ENCODE assay signal across 8 mouse cellular contexts in genomic region chr10:127621191-127622056, GRCm38 (mm10). TPM values are rescaled to one million over a fixed set of nuclear protein-coding genes. Genes with fewer than 3 reads are reported as not detected.
DNase-seq lines count a peak whose midpoint lies in the region; ATAC-seq and TF ChIP-seq lines count a peak whose summit lies in the region.

No protein-coding gene starts in this region.

- DNase-seq in CD4-positive helper T cell, adult 2 months (ENCODE audit: low read depth, low spot score), result peak; percentile 69
- DNase-seq in brain, embryonic 18.5 days (ENCODE audit: low read depth, low spot score), result peak; percentile 78
- peak; percentile 88 for DNase-seq in forebrain, embryonic 10.5 days (ENCODE audit: extremely low spot score, low spot score)
- DNase-seq in kidney, postnatal 36 days, result peak; percentile 94 to 95
- DNase-seq in thymus, adult 2 months, result peak; percentile 63

- H3K36me3 ChIP-seq in forebrain, embryonic 10.5 days (replicated peaks), result peaks cover 6% of the 10 kb centered on the region; the same call in 1 of the 2 replicates
- no peaks in the 10 kb centered on the region for H3K36me3 ChIP-seq in heart, embryonic 15.5 days
- H3K36me3 ChIP-seq in liver, embryonic 16.5 days (ENCODE audit: control insufficient read depth, insufficient read depth), result no peaks in the 10 kb centered on the region
- peaks cover 5% of the 10 kb centered on the region; the same call in 1 of the 2 replicates for H3K36me3 ChIP-seq in neural tube, embryonic 13.5 days
- H3K36me3 ChIP-seq in thymus, adult 2 months (ENCODE audit: control insufficient read depth, insufficient read depth, low read length), result no peaks in the 10 kb centered on the region

- H3K27ac ChIP-seq in forebrain, embryonic 10.5 days, result peak overlapping the region; percentile 97
- peak overlapping the region; percentile 92 for H3K27ac ChIP-seq in heart, embryonic 15.5 days
- H3K27ac ChIP-seq in liver, embryonic 16.5 days (ENCODE audit: low read length), result peak overlapping the region; percentile 90
- peak overlapping the region; percentile 95 for H3K27ac ChIP-seq in neural tube, embryonic 13.5 days (replicated peaks)
- H3K27ac ChIP-seq in thymus, adult 2 months (ENCODE audit: control insufficient read depth, insufficient read depth, low read length), result no peak overlapping the region

- peaks cover 57% of the 10 kb centered on the region for H3K4me1 ChIP-seq in forebrain, embryonic 10.5 days
- H3K4me1 ChIP-seq in heart, embryonic 15.5 days (replicated peaks), result peaks cover 45% of the 10 kb centered on the region
- H3K4me1 ChIP-seq in liver, embryonic 16.5 days (ENCODE audit: control insufficient read depth, low read depth, low read length), result peaks cover 8% of the 10 kb centered on the region; the same call in 1 of the 2 replicates
- H3K4me1 ChIP-seq in neural tube, embryonic 13.5 days (replicated peaks), result peaks cover 46% of the 10 kb centered on the region
- H3K4me1 ChIP-seq in thymus, adult 2 months (replicated peaks; ENCODE audit: control insufficient read depth, insufficient read depth, low read length), result peaks cover 12% of the 10 kb centered on the region

- peak; percentile 87 for ATAC-seq in heart, embryonic 15.5 days (replicated peaks; ENCODE audit: insufficient number of reproducible peaks, insufficient read depth, low FRiP score, low read depth)
- ATAC-seq in liver, embryonic 16.5 days (ENCODE audit: low read depth), result peak; percentile 83
- peak; percentile 84 for ATAC-seq in neural tube, embryonic 13.5 days (ENCODE audit: low read depth)

- H3K27me3 ChIP-seq in forebrain, embryonic 10.5 days (ENCODE audit: poor library complexity, severe bottlenecking), result 0 out of 2 replicates have a peak, but pooled peaks cover 4% of the 10 kb centered on the region
- peaks cover 2% of the 10 kb centered on the region; the same call in 1 of the 2 replicates for H3K27me3 ChIP-seq in heart, embryonic 15.5 days
- H3K27me3 ChIP-seq in liver, embryonic 16.5 days (ENCODE audit: control insufficient read depth, insufficient read depth, low read depth, low read length), result peaks cover 36% of the 10 kb centered on the region
- no peaks in the 10 kb centered on the region for H3K27me3 ChIP-seq in neural tube, embryonic 13.5 days
- H3K27me3 ChIP-seq in thymus, adult 2 months (ENCODE audit: control insufficient read depth, insufficient read depth, low read length), result no peaks in the 10 kb centered on the region

- peaks cover 2% of the 10 kb centered on the region; the same call in 1 of the 2 replicates for H3K9me3 ChIP-seq in forebrain, embryonic 10.5 days
- no peaks in the 10 kb centered on the region for H3K9me3 ChIP-seq in heart, embryonic 15.5 days (replicated peaks)
- H3K9me3 ChIP-seq in liver, embryonic 16.5 days (replicated peaks; ENCODE audit: control insufficient read depth, low read length), result peaks cover 1% of the 10 kb centered on the region
- H3K9me3 ChIP-seq in neural tube, embryonic 13.5 days, result no peaks in the 10 kb centered on the region

- H3K4me3 ChIP-seq in forebrain, embryonic 10.5 days, result peak overlapping the region; percentile 85
- peak overlapping the region; percentile 62 for H3K4me3 ChIP-seq in heart, embryonic 15.5 days
- H3K4me3 ChIP-seq in liver, embryonic 16.5 days (ENCODE audit: low read depth, low read length), result peak overlapping the region; percentile 63
- H3K4me3 ChIP-seq in neural tube, embryonic 13.5 days, result peak overlapping the region; percentile 91
- H3K4me3 ChIP-seq in thymus, adult 2 months (ENCODE audit: control insufficient read depth, insufficient read depth, low read length), result peak overlapping the region; percentile 48

- H3K9ac ChIP-seq in heart, embryonic 15.5 days, result peak overlapping the region; percentile 69
- H3K9ac ChIP-seq in liver, embryonic 16.5 days (ENCODE audit: low read depth, low read length), result peak overlapping the region; percentile 57
- H3K9ac ChIP-seq in neural tube, embryonic 13.5 days, result peak overlapping the region; percentile 98

- H3K4me2 ChIP-seq in heart, embryonic 15.5 days, result peak overlapping the region; percentile 89
- H3K4me2 ChIP-seq in liver, embryonic 16.5 days (ENCODE audit: low read depth, low read length), result peak overlapping the region; percentile 74
- H3K4me2 ChIP-seq in neural tube, embryonic 13.5 days, result peak overlapping the region; percentile 86

- WGBS in forebrain, embryonic 10.5 days, result under 1% methylated on average over 32 of the region's 39 CpGs
- WGBS in heart, embryonic 15.5 days, result under 1% methylated on average over 36 of the region's 39 CpGs
- under 1% methylated on average over 35 of the region's 39 CpGs for WGBS in liver, embryonic 16.5 days (ENCODE audit: insufficient replicate concordance)
- 0% methylated on average over 38 of the region's 39 CpGs for WGBS in neural tube, embryonic 13.5 days
- WGBS in thymus, adult 2 months, result under 1% methylated on average over 39 of the region's 39 CpGs

- no peak for TF ChIP-seq CTCF in thymus, adult 2 months (IDR thresholded peaks at IDR 0.05; ENCODE audit: borderline replicate concordance, control insufficient read depth, extremely low read depth, insufficient read depth, low read length, poor library complexity)

- TF ChIP-seq POLR2A in thymus, adult 2 months (IDR thresholded peaks at IDR 0.05; ENCODE audit: control insufficient read depth, extremely low read depth, insufficient read depth, low read length, poor library complexity), result no peak

RNA-seq across cellular contexts. Expression of gene Lrp1, which starts 0.5 kb away (rescaled TPM):
- 66.5 and 67.4 TPM in 2 replicates for polyA plus RNA-seq in forebrain, embryonic 10.5 days (2016; fragmentation: Nextera tagmentation; extraction: Ambion mirVana)
- 31.2 and 43.1 TPM in 2 replicates for polyA plus RNA-seq in heart, embryonic 15.5 days (2015; fragmentation: Nextera tagmentation; extraction: Ambion mirVana)
- polyA plus RNA-seq in liver, embryonic 16.5 days (2015; fragmentation: Nextera tagmentation; extraction: Ambion mirVana), result 31.9 and 36.3 TPM in 2 replicates
- polyA plus RNA-seq in neural tube, embryonic 13.5 days (2015; fragmentation: Nextera tagmentation; extraction: Ambion mirVana), result 80.9 and 110 TPM in 2 replicates
- polyA plus RNA-seq in thymus, adult 2 months (2012; rRNA removed), result 35.3 and 40.3 TPM in 2 replicates

RNA-seq across cellular contexts. Expression of gene Stat6, which starts 21.4 kb away (rescaled TPM):
- polyA plus RNA-seq in forebrain, embryonic 10.5 days (2016; fragmentation: Nextera tagmentation; extraction: Ambion mirVana), result 7.3 and 7.7 TPM in 2 replicates
- 26.2 and 33.5 TPM in 2 replicates for polyA plus RNA-seq in heart, embryonic 15.5 days (2015; fragmentation: Nextera tagmentation; extraction: Ambion mirVana)
- polyA plus RNA-seq in liver, embryonic 16.5 days (2015; fragmentation: Nextera tagmentation; extraction: Ambion mirVana), result 14.8 and 17.7 TPM in 2 replicates
- 5.9 and 6.0 TPM in 2 replicates for polyA plus RNA-seq in neural tube, embryonic 13.5 days (2015; fragmentation: Nextera tagmentation; extraction: Ambion mirVana)
- 168 and 185 TPM in 2 replicates for polyA plus RNA-seq in thymus, adult 2 months (2012; rRNA removed)

RNA-seq across cellular contexts. Expression of gene Nemp1, which starts 45.3 kb away (rescaled TPM):
- 9.9 and 10.0 TPM in 2 replicates for polyA plus RNA-seq in forebrain, embryonic 10.5 days (2016; fragmentation: Nextera tagmentation; extraction: Ambion mirVana)
- polyA plus RNA-seq in heart, embryonic 15.5 days (2015; fragmentation: Nextera tagmentation; extraction: Ambion mirVana), result 7.8 and 8.9 TPM in 2 replicates
- polyA plus RNA-seq in liver, embryonic 16.5 days (2015; fragmentation: Nextera tagmentation; extraction: Ambion mirVana), result 6.7 and 7.1 TPM in 2 replicates
- 3.3 and 3.6 TPM in 2 replicates for polyA plus RNA-seq in neural tube, embryonic 13.5 days (2015; fragmentation: Nextera tagmentation; extraction: Ambion mirVana)
- 14.2 and 15.0 TPM in 2 replicates for polyA plus RNA-seq in thymus, adult 2 months (2012; rRNA removed)

RNA-seq across cellular contexts. Expression of gene Nab2, which starts 46.9 kb away (rescaled TPM):
- 5.6 and 6.2 TPM in 2 replicates for polyA plus RNA-seq in forebrain, embryonic 10.5 days (2016; fragmentation: Nextera tagmentation; extraction: Ambion mirVana)
- polyA plus RNA-seq in heart, embryonic 15.5 days (2015; fragmentation: Nextera tagmentation; extraction: Ambion mirVana), result 10.9 and 14.9 TPM in 2 replicates
- 3.0 and 3.9 TPM in 2 replicates for polyA plus RNA-seq in liver, embryonic 16.5 days (2015; fragmentation: Nextera tagmentation; extraction: Ambion mirVana)
- polyA plus RNA-seq in neural tube, embryonic 13.5 days (2015; fragmentation: Nextera tagmentation; extraction: Ambion mirVana), result 4.0 and 4.5 TPM in 2 replicates
- polyA plus RNA-seq in thymus, adult 2 months (2012; rRNA removed), result 69.3 and 79.2 TPM in 2 replicates
